Mouse (Mus musculus): ENCODE measurements around the gene 4933405L10Rik.
A peak's percentile ranks its signal among the peaks of the same experiment; 100 is the strongest.

Gene 4933405L10Rik

GRCm38 (mm10) chr8:105757796-105758276 is 50.4 kb downstream of the 4933405L10Rik start:
- no peak for DNase-seq

- DNase-seq: peak; percentile 97
These were observed 51.0 kb downstream of the 4933405L10Rik start, which contains the start of gene Gfod2 for GRCm38 (mm10) chr8:105758277-105759108. TSS of gene Gfod2 (minus strand) at chr8:105758664.

Data from cerebellum, adult 11 months (tissue).